Mouse (Mus musculus) liver, embryonic 18 days (tissue): ENCODE measurements around the gene Fkbp9. TPM values are rescaled to one million over a fixed set of nuclear protein-coding genes. Genes with fewer than 3 reads are reported as not detected.

Experiments
- polyA plus RNA-seq: library from polyadenylated mRNA; depleted of rRNA; stranded (reverse); fragments of >200 nt; gene quantifications from 2 replicates; pipeline ENCODE4 v1.2.3, GENCODE M21; 2012; rRNA removed

Gene Fkbp9
- 16.9 and 18.8 TPM in 2 replicates for polyA plus RNA-seq

GRCm38 (mm10) chr6:56831697-56832406 lies at the start of gene Fkbp9:
TSS of gene Fkbp9 (plus strand) at chr6:56832059.

DNA sequence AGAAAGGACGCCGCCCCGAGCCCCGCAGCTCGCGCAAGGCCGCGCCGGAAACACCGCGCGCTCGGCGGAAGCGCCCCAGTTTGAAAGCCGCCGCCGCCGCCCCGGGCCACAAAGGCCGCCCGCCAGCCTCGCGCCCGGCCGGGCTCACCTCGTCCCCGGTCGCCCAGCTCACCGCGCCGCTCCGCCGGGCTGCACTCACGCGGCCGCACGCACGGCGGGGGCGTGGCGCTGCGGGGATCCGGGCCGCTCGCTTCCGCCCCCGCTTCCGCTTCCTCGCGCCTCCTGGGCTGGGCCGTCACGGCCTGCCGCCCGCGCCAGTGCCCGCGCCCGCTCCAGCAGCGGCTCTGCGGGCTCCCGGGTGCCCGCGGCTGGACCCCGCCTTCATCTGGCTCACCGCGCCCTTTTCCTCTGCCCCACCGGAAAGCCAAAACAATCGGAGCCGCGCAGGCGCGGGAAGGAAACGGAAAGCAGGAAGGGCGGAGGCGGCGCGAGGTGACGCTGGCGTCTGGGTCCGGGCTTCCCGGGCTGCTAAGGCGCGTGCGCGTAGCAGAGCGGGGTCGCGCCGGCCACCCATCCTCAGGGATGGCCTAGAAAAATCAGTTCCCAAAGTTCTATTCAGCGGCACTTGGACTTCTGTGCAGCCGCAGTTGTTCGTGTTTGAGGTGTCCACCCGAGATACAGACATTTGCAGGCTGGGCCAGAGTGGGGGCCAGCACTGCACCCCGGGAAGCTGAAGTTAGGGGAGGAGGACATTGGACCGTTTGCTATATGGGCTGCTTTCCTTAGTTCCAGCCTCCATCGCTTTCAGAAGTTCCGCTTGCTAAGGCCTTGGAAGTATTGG lies 34.3 kb upstream of the Fkbp9 start, which contains the start of gene Kbtbd2:
Gene Kbtbd2, minus strand, starts transcription at position 503 of the 841 bp plus-strand sequence.

DNA sequence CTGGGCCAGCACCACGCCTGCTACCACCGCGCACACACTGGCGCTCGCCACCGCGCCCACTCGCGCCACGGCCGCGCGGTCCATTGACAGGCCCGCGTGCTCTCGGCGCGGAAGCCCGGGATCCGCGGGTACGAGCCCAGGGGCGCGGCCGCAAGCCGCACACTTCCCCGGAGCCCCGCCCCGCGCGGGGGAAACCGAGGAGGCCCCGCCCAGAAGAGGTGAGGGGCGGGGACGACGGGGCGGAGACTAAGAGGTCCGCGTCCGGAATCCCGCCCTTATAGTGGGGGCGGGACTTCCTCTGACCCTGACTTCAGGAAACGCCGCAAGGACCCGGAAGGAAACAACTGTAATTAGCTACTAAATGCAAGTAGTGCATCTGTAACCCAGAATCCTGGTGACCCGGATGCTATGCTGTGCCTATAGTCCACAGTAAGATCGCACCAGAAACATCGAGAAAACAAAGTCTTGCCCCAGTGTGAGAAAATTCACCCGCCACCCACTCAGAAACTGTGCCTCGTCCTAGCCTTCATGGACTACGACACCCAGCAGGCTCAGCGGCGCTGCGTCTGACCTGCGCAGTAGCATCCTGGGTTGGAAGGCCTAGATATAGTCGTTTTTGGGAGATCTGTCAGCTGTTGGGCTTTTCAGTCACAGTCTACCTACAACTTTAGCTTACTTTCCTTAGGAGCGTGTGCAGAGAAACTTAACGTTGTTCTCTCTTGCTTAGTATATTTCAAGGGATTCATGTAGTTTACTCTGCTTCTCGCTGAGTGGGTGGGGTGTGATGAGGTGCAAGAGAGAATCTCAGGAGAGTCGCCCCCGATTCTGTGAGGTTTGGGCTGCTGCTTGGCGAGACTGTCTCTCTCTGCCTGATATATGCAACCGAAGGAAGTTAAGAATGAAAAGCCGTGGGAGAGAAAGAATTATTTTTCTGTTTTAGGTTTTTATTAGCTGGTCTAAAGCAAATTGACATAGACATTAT lies 92.2 kb downstream of the Fkbp9 start, which contains the start of the genes Nt5c3 and Vmn1r4:
Gene Nt5c3, minus strand, starts transcription at position 207 of the 982 bp plus-strand sequence.
Gene Vmn1r4, plus strand, starts transcription at position 290 of the 982 bp plus-strand sequence.

Other genes with a start within 250 kb of the Fkbp9 start
- gene Lsm5, start 127.3 kb upstream of the Fkbp9 start, polyA plus RNA-seq: 28.1 and 28.3 TPM in 2 replicates
- gene Avl9, start 117.2 kb upstream of the Fkbp9 start, polyA plus RNA-seq: 3.1 TPM in 2 replicates
- 10.1 and 10.6 TPM in 2 replicates for gene Kbtbd2, start 34.2 kb upstream of the Fkbp9 start, polyA plus RNA-seq
- gene Nt5c3, start 91.9 kb downstream of the Fkbp9 start, polyA plus RNA-seq: 57.8 and 59.1 TPM in 2 replicates
- gene Vmn1r4, start 92.0 kb downstream of the Fkbp9 start, polyA plus RNA-seq: 0.10 and 0.17 TPM in 2 replicates
- not detected in 2 replicates for gene Vmn1r5, start 138.2 kb downstream of the Fkbp9 start, polyA plus RNA-seq
- gene Vmn1r6, start 165.2 kb downstream of the Fkbp9 start, polyA plus RNA-seq: not detected in 2 replicates
- not detected in 2 replicates for gene Vmn1r7, start 193.3 kb downstream of the Fkbp9 start, polyA plus RNA-seq
- gene Vmn1r8, start 200.2 kb downstream of the Fkbp9 start, polyA plus RNA-seq: not detected in 2 replicates
- under 0.01 TPM in 1 of 2 replicates, not detected in the other for gene Vmn1r9, start 234.7 kb downstream of the Fkbp9 start, polyA plus RNA-seq